Mouse (Mus musculus) E14TG2a.4 (cell line): ENCODE results near the gene Tbx19.

ENCODE experiments used
- CTCF ChIP-seq: conservative IDR thresholded peaks from 2 replicates; pipeline ENCODE4 v1.5.1; 2014; ENCODE audit warnings: low read length
- NANOG ChIP-seq: IDR thresholded peaks from 2 replicates; pipeline ENCODE4 v1.6.1; 2014; ENCODE audit warnings: borderline replicate concordance, low read length, mixed read lengths
- POU5F1 ChIP-seq: IDR thresholded peaks from 2 replicates; pipeline ENCODE4 v1.6.1; 2014; ENCODE audit warnings: low read length, borderline replicate concordance

- TF ChIP-seq CTCF (no peak), POU5F1 (no peak), NANOG (no peak)
Observed at GRCm38 (mm10) chr1:165164920-165165319, 4.3 kb upstream of the Tbx19 start.
